8 mouse cellular contexts compared by ENCODE assay signal in genomic region chr10:118947724-118948123, GRCm38 (mm10).
DNase-seq lines count a peak whose midpoint lies in the region; TF ChIP-seq lines count a peak whose summit lies in the region.

No protein-coding gene starts in this region.

- peak overlapping the region; percentile 82 for H3K27ac ChIP-seq in gastrocnemius, adult 2 months

- no peak for TF ChIP-seq CTCF in gastrocnemius, adult 2 months (IDR thresholded peaks at IDR 0.05)

- H3K4me3 ChIP-seq in gastrocnemius, adult 2 months = peak overlapping the region; percentile 31

- intact Hi-C loops in gastrocnemius, adult 2 months (cut with DNase I) = no loop called here

- peak; percentile 60 for DNase-seq in gastrocnemius, adult 2 months
- DNase-seq in gastrocnemius, postnatal 25 days = no peak
- peak; percentile 66 for DNase-seq in adrenal gland, postnatal 14 days
- peak; percentile 30 for DNase-seq in kidney, adult 11 months
- DNase-seq in lung, postnatal 25 days (ENCODE audit: low spot score) = peak; percentile 33
- no peak for DNase-seq in urinary bladder, postnatal 4 days (ENCODE audit: low spot score in 2 of 2)
- no peak for DNase-seq in cerebellum, postnatal 36 days
- DNase-seq in layer of hippocampus, adult 11-12 months (ENCODE audit: low spot score) = no peak

Comparison
In these comparisons a context has a peak if more than half of its experiments do, and no peak if none do; other contexts are left out.
1. DNase-seq: peak in gastrocnemius, adult 2 months (single experiment), adrenal gland, postnatal 14 days (single experiment), kidney, adult 11 months (single experiment) and lung, postnatal 25 days (single experiment); none in gastrocnemius, postnatal 25 days (single experiment), urinary bladder, postnatal 4 days (0 of 2), cerebellum, postnatal 36 days (0 of 2) and layer of hippocampus, adult 11-12 months (single experiment).